Mouse (Mus musculus) cortical plate, adult 2 months (tissue): ENCODE measurements around the gene Chd1l.

Source experiments
- CTCF ChIP-seq: fragments of 200-500 bp; IDR thresholded peaks from 2 replicates; pipeline ENCODE4 v1.5.1; 2011; ENCODE audit warnings: mild to moderate bottlenecking, control low read depth, low read length; ENCODE audit not compliant: insufficient read depth; ENCODE audit errors: extremely low read depth
- POLR2A ChIP-seq: fragments of 200-500 bp; IDR thresholded peaks from 2 replicates; pipeline ENCODE4 v1.6.1; 2011; ENCODE audit warnings: mild to moderate bottlenecking, low read length, control low read depth; ENCODE audit not compliant: insufficient read depth; ENCODE audit errors: extremely low read depth

DNA sequence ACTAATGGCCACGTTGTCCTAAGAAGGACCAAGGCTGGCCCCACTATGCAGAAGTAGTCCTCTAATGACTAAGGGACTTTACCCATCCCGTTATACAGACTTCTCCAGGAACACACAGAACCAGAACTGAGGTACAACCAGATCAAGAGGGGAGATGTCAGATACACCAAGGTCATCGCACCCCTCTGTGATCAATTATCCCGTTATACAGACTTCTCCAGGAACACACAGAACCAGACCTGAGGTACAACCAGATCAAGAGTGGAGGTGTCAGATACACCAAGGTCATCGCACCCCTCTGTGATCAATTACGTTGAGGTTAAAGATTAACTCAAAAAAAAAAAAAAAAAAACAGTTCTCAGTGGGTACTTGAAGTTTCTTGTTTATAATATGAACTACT, 1.0 kb upstream of the Chd1l start:
- TF ChIP-seq POLR2A, result no peak
- TF ChIP-seq CTCF, result no peak
